Mouse (Mus musculus) intestine, embryonic 14.5 days (tissue): ENCODE measurements around the gene Dact2. TPM values are rescaled to one million over a fixed set of nuclear protein-coding genes. Genes with fewer than 3 reads are reported as not detected.

Experiments used
- ATAC-seq: fragments of 200-750 bp; cut with Nextera tagmentation; replicated peaks from 2 replicates; pipeline ENCODE4 v1.8.0; 2017; ENCODE audit warnings: low read depth, moderate number of reproducible peaks, moderate TSS enrichment, moderate library complexity; ENCODE audit not compliant: low FRiP score, low TSS enrichment
- DNase-seq: peaks from one replicate; pipeline ENCODE4 v3.0.0-alpha.2; 2018; ENCODE audit warnings: low spot score
- H3K27ac ChIP-seq: fragments of 300-500 bp; sonication (generic); 2 replicates; pipeline ENCODE4 v1.5.1; 2014; ENCODE audit warnings: low read depth, mild to moderate bottlenecking, control low read depth
- H3K27me3 ChIP-seq: fragments of 300-500 bp; sonication (generic); replicated peaks from 2 replicates; pipeline ENCODE4 v1.6.1; 2014; ENCODE audit warnings: low read length, control low read depth; ENCODE audit not compliant: control insufficient read depth, insufficient read depth
- H3K36me3 ChIP-seq: fragments of 300-500 bp; sonication (generic); 2 replicates; pipeline ENCODE4 v1.6.1; 2014; ENCODE audit warnings: low read length, control low read depth; ENCODE audit not compliant: control insufficient read depth, insufficient read depth
- H3K4me1 ChIP-seq: fragments of 300-500 bp; sonication (generic); replicated peaks from 2 replicates; pipeline ENCODE4 v1.6.1; 2014; ENCODE audit warnings: low read length, control low read depth, mixed read lengths; ENCODE audit not compliant: control insufficient read depth, insufficient read depth
- H3K4me2 ChIP-seq: fragments of 300-500 bp; sonication (generic); 2 replicates; pipeline ENCODE4 v1.6.1; 2014; ENCODE audit warnings: low read length
- H3K4me3 ChIP-seq: fragments of 300-500 bp; sonication (generic); 2 replicates; pipeline ENCODE4 v1.5.1; 2014; ENCODE audit warnings: low read depth, low read length, control low read depth, mixed read lengths
- H3K9ac ChIP-seq: fragments of 300-500 bp; sonication (generic); 2 replicates; pipeline ENCODE4 v1.6.1; 2014; ENCODE audit warnings: mild to moderate bottlenecking, low read length
- H3K9me3 ChIP-seq: fragments of 300-500 bp; sonication (generic); 2 replicates; pipeline ENCODE4 v1.6.1; 2016; ENCODE audit warnings: low read length, control low read depth; ENCODE audit not compliant: control insufficient read depth
- WGBS: fragments of 180-500 bp; shearing (Covaris S2); extraction: QIAGEN DNeasy Blood & Tissue Kit; methylation state at CpG from one replicate; pipeline ENCODE4 v1.1.7; 2014; 5-methylcytosine and 5-hydroxymethylcytosine counted together
- polyA plus RNA-seq: library from polyadenylated mRNA; unstranded; fragments of >200 nt; fragmentation: Nextera tagmentation; extraction: Ambion mirVana; gene quantifications from 2 replicates; pipeline ENCODE4 v1.2.1, GENCODE M21; 2014

Dact2 gene
- polyA plus RNA-seq, 1 experiment from 2014 or later, result 10.8 TPM

GRCm38 (mm10) chr17:14225982-14226652 lies 22.0 kb upstream of the Dact2 start:
- Histone ChIP-seq H3K4me3 (no peak overlapping the region), H3K9me3 (no peaks in the 10 kb centered on the region), H3K27ac (no peak overlapping the region), H3K36me3 (no peaks in the 10 kb centered on the region), H3K4me2 (no peak overlapping the region), H3K9ac (no peak overlapping the region), H3K4me1 (peaks cover 28% of the 10 kb centered on the region), H3K27me3 (no peaks in the 10 kb centered on the region)
- 71% methylated on average over 9 of the region's 9 CpGs for WGBS
- ATAC-seq (no peak), DNase-seq (no peak)

- DNase-seq, result no peak
- no peaks in the 10 kb centered on the region for H3K9me3 ChIP-seq
- 44% methylated on average over 11 of the region's 11 CpGs for WGBS
These were observed 17.9 kb upstream of the Dact2 start for GRCm38 (mm10) chr17:14221893-14222615.

GRCm38 (mm10) chr17:14220606-14221202 lies 16.6 kb upstream of the Dact2 start:
- peak; percentile 41 for ATAC-seq
- Histone ChIP-seq H3K9me3 (no peaks in the 10 kb centered on the region), H3K4me2 (no peak overlapping the region), H3K4me1 (no peaks in the 10 kb centered on the region), H3K27me3 (no peaks in the 10 kb centered on the region), H3K36me3 (no peaks in the 10 kb centered on the region), H3K27ac (no peak overlapping the region), H3K4me3 (no peak overlapping the region), H3K9ac (no peak overlapping the region)
- peak; percentile 80 for DNase-seq
- 61% methylated on average over 7 of the region's 7 CpGs for WGBS

More at GRCm38 (mm10) chr17:14221893-14222615, 17.9 kb upstream of the Dact2 start:
- Histone ChIP-seq H3K27me3 (no peaks in the 10 kb centered on the region), H3K27ac (no peak overlapping the region), H3K9ac (no peak overlapping the region), H3K4me1 (peaks cover 4% of the 10 kb centered on the region; the same call in 1 of the 2 replicates), H3K36me3 (no peaks in the 10 kb centered on the region), H3K4me3 (no peak overlapping the region), H3K4me2 (no peak overlapping the region)
- no peak for ATAC-seq

GRCm38 (mm10) chr17:14213976-14214529 lies 9.9 kb upstream of the Dact2 start:
- Histone ChIP-seq H3K4me2 (no peak overlapping the region), H3K4me1 (no peaks in the 10 kb centered on the region), H3K27me3 (no peaks in the 10 kb centered on the region), H3K9me3 (no peaks in the 10 kb centered on the region), H3K4me3 (no peak overlapping the region), H3K9ac (no peak overlapping the region), H3K27ac (no peak overlapping the region), H3K36me3 (no peaks in the 10 kb centered on the region)
- 72% methylated on average over 3 of the region's 3 CpGs for WGBS
- no peak for ATAC-seq
- DNase-seq, result no peak

GRCm38 (mm10) chr17:14212796-14213195 lies 8.7 kb upstream of the Dact2 start:
- H3K27me3 ChIP-seq, result no peaks in the 10 kb centered on the region
- WGBS, result 83% methylated on average over 7 of the region's 7 CpGs
- no peak overlapping the region for H3K9ac ChIP-seq
- ATAC-seq (no peak), DNase-seq (no peak)
- H3K4me3 ChIP-seq, result no peak overlapping the region
- no peak overlapping the region for H3K27ac ChIP-seq
- no peak overlapping the region for H3K4me2 ChIP-seq
- no peaks in the 10 kb centered on the region for H3K9me3 ChIP-seq
- H3K36me3 ChIP-seq, result no peaks in the 10 kb centered on the region
- H3K4me1 ChIP-seq, result no peaks in the 10 kb centered on the region

- WGBS, result 29% methylated on average over 5 of the region's 5 CpGs
- Histone ChIP-seq H3K27me3 (peaks cover 22% of the 10 kb centered on the region; the same call in 1 of the 2 replicates), H3K9me3 (no peaks in the 10 kb centered on the region), H3K4me1 (peaks cover 10% of the 10 kb centered on the region; the same call in 1 of the 2 replicates), H3K4me3 (no peak overlapping the region), H3K27ac (no peak overlapping the region), H3K4me2 (no peak overlapping the region), H3K9ac (no peak overlapping the region), H3K36me3 (no peaks in the 10 kb centered on the region)
- ATAC-seq, result no peak
- no peak for DNase-seq
These were observed 3.0 kb upstream of the Dact2 start for GRCm38 (mm10) chr17:14207093-14207561.

- H3K36me3 ChIP-seq, result no peaks in the 10 kb centered on the region
- H3K4me1 ChIP-seq, result peaks cover 20% of the 10 kb centered on the region
- H3K9me3 ChIP-seq, result no peaks in the 10 kb centered on the region
- WGBS, result 37% methylated on average over 3 of the region's 3 CpGs
- DNase-seq (peak; percentile 85), ATAC-seq (no peak)
- no peak overlapping the region for H3K4me2 ChIP-seq
- H3K27me3 ChIP-seq, result peaks cover 22% of the 10 kb centered on the region; the same call in 1 of the 2 replicates
- no peak overlapping the region for H3K4me3 ChIP-seq
- no peak overlapping the region for H3K27ac ChIP-seq
- H3K9ac ChIP-seq, result no peak overlapping the region
These were observed 2.0 kb upstream of the Dact2 start for GRCm38 (mm10) chr17:14206062-14206461.

- peaks cover 25% of the 10 kb centered on the region for H3K4me1 ChIP-seq
- no peak overlapping the region for H3K4me3 ChIP-seq
- no peaks in the 10 kb centered on the region for H3K9me3 ChIP-seq
- H3K27me3 ChIP-seq, result peaks cover 22% of the 10 kb centered on the region; the same call in 1 of the 2 replicates
- H3K4me2 ChIP-seq, result no peak overlapping the region
- no peak overlapping the region for H3K9ac ChIP-seq
- DNase-seq (no peak), ATAC-seq (no peak)
- WGBS, result 75% methylated on average over 3 of the region's 3 CpGs
- H3K27ac ChIP-seq, result no peak overlapping the region
- H3K36me3 ChIP-seq, result no peaks in the 10 kb centered on the region
These were observed 1.1 kb upstream of the Dact2 start for GRCm38 (mm10) chr17:14205236-14205635.
